Mouse (Mus musculus) adrenal gland, adult 18-20 months (tissue): ENCODE measurements around the gene Gm26897. TPM values are rescaled to one million over a fixed set of nuclear protein-coding genes. Genes with fewer than 3 reads are reported as not detected.

ENCODE experiments used
- DNase-seq, 2 experiments: peaks; one replicate each; pipeline ENCODE4 v3.0.0; 2021 to 2022; ENCODE audit warnings: low spot score in 2 of 2
- total RNA-seq, 2 experiments: library from RNA; stranded (reverse); gene quantifications; 1 replicate in 1 of 2; 2 replicates in 1 of 2; pipeline ENCODE4 v1.2.3; 2021

Gene Gm26897
- total RNA-seq, 2 experiments from 2014 or later, result not detected

DNA sequence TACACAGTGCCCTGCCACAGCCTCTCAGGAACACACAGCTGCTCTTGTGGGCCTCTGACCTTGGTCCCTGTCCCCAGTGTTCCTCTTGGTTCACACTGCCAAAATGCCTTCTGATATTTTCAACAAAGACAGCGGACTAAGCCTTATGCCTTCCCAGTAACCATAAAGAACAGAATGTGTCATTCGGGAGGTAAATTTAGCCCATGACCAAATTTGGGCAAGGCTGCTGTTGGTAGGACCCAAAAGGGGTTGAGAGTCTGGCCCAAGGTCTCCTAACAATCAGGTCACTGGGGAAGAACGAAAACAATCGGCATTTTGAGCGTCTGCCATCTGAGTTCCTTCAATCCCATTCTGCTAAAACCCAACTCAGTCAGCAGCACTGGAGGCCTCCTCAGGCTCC, 15.9 kb downstream of the Gm26897 start:
- DNase-seq, result no peak

DNA sequence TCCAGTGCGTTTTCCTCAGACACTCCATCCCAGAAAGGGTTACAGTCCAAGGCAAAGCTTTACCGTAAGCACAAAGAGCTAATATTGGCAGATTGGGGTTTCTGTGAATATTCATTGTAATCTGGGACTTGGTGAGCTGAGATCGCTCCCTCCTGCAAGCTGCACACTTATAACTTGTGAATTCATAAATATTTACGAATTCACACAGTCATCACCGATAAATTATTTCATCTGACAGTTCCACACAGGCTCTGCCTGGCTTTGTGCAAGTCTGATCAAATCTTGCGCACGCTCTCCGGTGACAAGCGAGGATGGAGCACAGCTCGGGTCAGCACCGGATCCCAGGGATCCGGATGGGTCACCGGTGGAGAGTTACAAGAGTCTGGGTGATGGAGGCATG, 16.4 kb downstream of the Gm26897 start:
- no peak for DNase-seq

- no peak for DNase-seq
These were observed 20.9 kb downstream of the Gm26897 start for GRCm38 (mm10) chr5:111754484-111755139.

DNA sequence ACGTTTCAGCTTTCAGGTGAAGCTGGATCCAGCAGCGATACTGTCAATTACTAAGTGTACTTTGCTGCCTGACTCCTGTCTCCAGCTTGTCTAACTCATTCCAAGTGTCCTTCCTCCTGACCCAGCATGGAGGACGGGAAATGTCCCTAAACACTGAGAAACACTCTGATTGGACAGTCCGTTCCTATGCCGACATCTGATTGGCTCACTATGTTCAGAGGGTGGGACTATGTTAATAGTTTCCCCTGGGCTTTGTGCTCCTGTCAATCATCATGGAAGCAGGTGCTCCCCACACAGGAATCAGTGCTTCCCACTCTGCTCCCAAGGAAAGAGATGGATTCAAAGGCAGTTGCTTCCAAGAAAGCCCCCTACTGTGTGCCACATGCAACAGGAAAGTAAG, 21.6 kb downstream of the Gm26897 start:
- no peak for DNase-seq

- no peak for DNase-seq
These were observed 27.2 kb downstream of the Gm26897 start for GRCm38 (mm10) chr5:111760721-111761480.

DNA sequence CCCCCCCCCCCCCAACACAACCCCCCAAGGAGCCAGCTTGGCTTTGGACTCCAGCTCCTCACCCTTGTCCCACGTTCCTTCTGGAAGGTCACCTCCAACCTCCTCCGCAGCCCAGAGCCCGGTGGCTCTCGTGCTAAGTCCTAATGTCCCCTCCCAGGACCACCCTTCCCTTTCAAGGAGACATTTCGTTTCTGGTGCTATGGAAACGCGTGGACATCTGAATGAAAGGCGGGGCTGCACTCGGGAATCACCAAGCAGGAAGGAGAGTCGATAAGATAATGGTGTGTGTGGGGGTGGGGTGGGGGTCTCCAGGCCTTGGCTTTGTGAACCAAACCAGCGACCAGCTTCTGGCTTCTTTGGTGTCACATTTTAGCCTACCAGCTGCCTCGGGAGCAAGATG, 27.9 kb downstream of the Gm26897 start:
- DNase-seq, result no peak

GRCm38 (mm10) chr5:111762085-111762484, 28.4 kb downstream of the Gm26897 start:
- DNase-seq, result no peak

GRCm38 (mm10) chr5:111765671-111766290, 32.1 kb downstream of the Gm26897 start:
- no peak for DNase-seq

DNA sequence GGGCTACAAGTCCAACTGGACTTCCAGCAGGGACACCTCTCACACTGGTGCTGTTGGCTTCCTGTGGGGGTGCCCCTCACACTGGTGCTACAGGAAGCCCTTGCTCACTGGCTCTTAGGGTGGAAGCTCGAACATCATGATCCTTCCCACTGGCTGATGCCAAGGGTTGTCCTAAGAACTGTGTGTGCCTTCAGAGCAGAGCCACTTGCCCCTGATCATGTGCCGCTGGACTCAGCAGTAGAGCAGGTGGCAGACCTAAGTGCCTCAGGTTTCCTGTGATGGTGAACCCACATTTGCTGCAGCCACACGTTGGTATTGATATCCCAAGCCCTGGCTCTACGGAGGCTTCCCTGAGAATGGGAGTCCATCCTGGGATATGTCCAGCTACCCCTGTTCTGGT, 33.0 kb downstream of the Gm26897 start:
- DNase-seq, result no peak

DNA sequence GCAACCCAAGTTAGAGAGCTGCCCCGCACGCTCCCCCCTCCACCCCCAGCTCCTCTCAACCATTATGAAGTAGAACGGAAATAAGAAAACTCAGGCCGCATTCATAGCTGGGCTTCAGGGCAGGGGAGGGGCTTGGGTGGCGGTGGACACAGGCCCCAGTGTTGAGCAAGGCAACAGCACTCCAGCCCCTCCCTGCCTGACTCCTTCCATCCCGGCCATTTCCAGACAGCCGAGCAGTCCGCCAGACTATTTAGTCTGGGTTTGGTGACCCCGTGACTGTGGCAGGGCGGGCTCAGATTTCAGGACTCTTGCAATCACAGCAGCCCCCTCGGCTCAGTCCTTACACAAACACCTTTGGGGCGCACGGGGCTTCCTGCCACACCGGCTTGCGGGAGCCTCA, 36.5 kb downstream of the Gm26897 start:
- no peak for DNase-seq

GRCm38 (mm10) chr5:111772127-111772526, 38.4 kb downstream of the Gm26897 start:
- DNase-seq, result no peak

- DNase-seq, result no peak
These were observed 39.1 kb downstream of the Gm26897 start for GRCm38 (mm10) chr5:111772591-111773406.

DNA sequence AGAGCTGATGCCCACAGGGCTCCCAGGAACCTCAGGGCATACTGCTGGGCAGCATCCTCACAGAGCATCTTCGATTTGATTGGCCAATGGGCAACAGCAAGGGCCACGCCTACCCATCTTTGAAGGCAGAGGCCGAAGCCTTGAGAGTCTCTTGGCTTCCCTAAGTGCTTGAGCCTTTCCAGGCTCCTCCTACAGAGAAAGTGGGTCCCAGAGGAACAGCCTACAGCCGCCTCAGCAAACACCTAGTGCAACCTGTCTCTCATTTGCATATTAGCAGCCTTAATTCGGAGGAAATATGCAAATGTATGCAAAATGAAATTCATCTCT, 39.6 kb downstream of the Gm26897 start:
- DNase-seq, result no peak

- DNase-seq, result no peak
These were observed 42.5 kb downstream of the Gm26897 start for GRCm38 (mm10) chr5:111776246-111776645.

GRCm38 (mm10) chr5:111778093-111778492, 44.4 kb downstream of the Gm26897 start:
- no peak for DNase-seq

- DNase-seq, result no peak
These were observed 46.2 kb downstream of the Gm26897 start for GRCm38 (mm10) chr5:111779776-111780485.
